7 mouse cellular contexts compared by ENCODE assay signal in genomic region chr5:149184844-149185186, GRCm38 (mm10). TPM values are rescaled to one million over a fixed set of nuclear protein-coding genes. Genes with fewer than 3 reads are reported as not detected.
DNase-seq lines count a peak whose midpoint lies in the region; ATAC-seq and TF ChIP-seq lines count a peak whose summit lies in the region.

No protein-coding gene starts in this region.

- peak; percentile 39 for DNase-seq in right cerebral cortex, adult 18-20 months
- no peak for DNase-seq in right cerebral cortex, postnatal 4 days
- peak; percentile 71 for DNase-seq in kidney, postnatal 10 days
- peak; percentile 65 for DNase-seq in lung, postnatal 10 days

- TF ChIP-seq CTCF in bone marrow, adult 2 months (IDR thresholded peaks at IDR 0.05; ENCODE audit: control insufficient read depth, insufficient read depth, low read length): no peak

- H3K4me3 ChIP-seq in bone marrow, adult 2 months (replicated peaks; ENCODE audit: control insufficient read depth, low read depth, low read length): peak overlapping the region; percentile 72
- H3K4me3 ChIP-seq in forebrain, embryonic 15.5 days: peak overlapping the region; percentile 85
- H3K4me3 ChIP-seq in stomach, embryonic 14.5 days (ENCODE audit: low read depth, low read length): peak overlapping the region; percentile 73

- no peaks in the 10 kb centered on the region for H3K27me3 ChIP-seq in forebrain, embryonic 15.5 days
- H3K27me3 ChIP-seq in stomach, embryonic 14.5 days (ENCODE audit: control insufficient read depth, insufficient read depth, low read length): no peaks in the 10 kb centered on the region

- WGBS in bone marrow, adult 2 months: under 1% methylated on average over 20 of the region's 20 CpGs
- WGBS in forebrain, embryonic 15.5 days: under 1% methylated on average over 20 of the region's 20 CpGs
- 0% methylated on average over 20 of the region's 20 CpGs for WGBS in stomach, embryonic 14.5 days

- no peak for TF ChIP-seq POLR2A in bone marrow, adult 2 months (IDR thresholded peaks at IDR 0.05; ENCODE audit: borderline replicate concordance, control insufficient read depth, low read depth, low read length)

- H3K4me1 ChIP-seq in bone marrow, adult 2 months (ENCODE audit: control insufficient read depth, insufficient read depth, low read length): no peaks in the 10 kb centered on the region
- H3K4me1 ChIP-seq in forebrain, embryonic 15.5 days: peaks cover 18% of the 10 kb centered on the region
- H3K4me1 ChIP-seq in stomach, embryonic 14.5 days (ENCODE audit: control insufficient read depth, insufficient read depth, low read length): peaks cover 12% of the 10 kb centered on the region

- H3K9ac ChIP-seq in forebrain, embryonic 15.5 days (replicated peaks): peak overlapping the region; percentile 69
- H3K9ac ChIP-seq in stomach, embryonic 14.5 days (replicated peaks; ENCODE audit: low read depth, low read length): peak overlapping the region; percentile 73

- no peak for ATAC-seq in forebrain, embryonic 15.5 days (replicated peaks)
- no peak for ATAC-seq in stomach, embryonic 14.5 days (ENCODE audit: insufficient number of reproducible peaks, insufficient read depth, low FRiP score, low read depth)

- no peaks in the 10 kb centered on the region for H3K9me3 ChIP-seq in forebrain, embryonic 15.5 days
- no peaks in the 10 kb centered on the region for H3K9me3 ChIP-seq in stomach, embryonic 14.5 days (ENCODE audit: control insufficient read depth, low read depth, low read length)

- H3K36me3 ChIP-seq in forebrain, embryonic 15.5 days: peaks cover 13% of the 10 kb centered on the region
- H3K36me3 ChIP-seq in stomach, embryonic 14.5 days (ENCODE audit: control insufficient read depth, insufficient read depth, low read length): peaks cover 13% of the 10 kb centered on the region

- peak overlapping the region; percentile 70 for H3K4me2 ChIP-seq in forebrain, embryonic 15.5 days (replicated peaks)
- peak overlapping the region; percentile 75 for H3K4me2 ChIP-seq in stomach, embryonic 14.5 days (replicated peaks; ENCODE audit: low read depth, low read length)

- peak overlapping the region; percentile 86 for H3K27ac ChIP-seq in bone marrow, adult 2 months (ENCODE audit: control insufficient read depth, insufficient read depth, low read depth, low read length, poor library complexity)
- H3K27ac ChIP-seq in forebrain, embryonic 15.5 days (replicated peaks): peak overlapping the region; percentile 96
- H3K27ac ChIP-seq in stomach, embryonic 14.5 days (ENCODE audit: low read length): peak overlapping the region; percentile 64; the same call in 1 of the 2 replicates

RNA-seq across cellular contexts. Expression of gene Hmgb1, which starts 0.5 kb away (rescaled TPM):
- 231 and 248 TPM in 2 replicates for polyA plus RNA-seq in bone marrow, adult 2 months (2011; ENCODE audit: insufficient read depth, insufficient read length, low replicate concordance, missing spikeins)
- polyA plus RNA-seq in forebrain, embryonic 15.5 days (2015; fragmentation: Nextera tagmentation; extraction: Ambion mirVana): 1,140 and 1,184 TPM in 2 replicates
- 1,555 and 1,628 TPM in 2 replicates for polyA plus RNA-seq in stomach, embryonic 14.5 days (2014; fragmentation: Nextera tagmentation; extraction: Ambion mirVana)

RNA-seq across cellular contexts. Expression of gene Uspl1, which starts 0.7 kb away (rescaled TPM):
- polyA plus RNA-seq in bone marrow, adult 2 months (2011; ENCODE audit: insufficient read depth, insufficient read length, low replicate concordance, missing spikeins): 20.2 and 26.5 TPM in 2 replicates
- 51.6 and 51.7 TPM in 2 replicates for polyA plus RNA-seq in forebrain, embryonic 15.5 days (2015; fragmentation: Nextera tagmentation; extraction: Ambion mirVana)
- 51.6 and 54.4 TPM in 2 replicates for polyA plus RNA-seq in stomach, embryonic 14.5 days (2014; fragmentation: Nextera tagmentation; extraction: Ambion mirVana)
